Mouse (Mus musculus) G1E (cell line): ENCODE measurements at regions not wholly inside any gene's neighbourhood (a gene's known extent, or its start where the extent isn't known, plus 50 kb on each side); places are given as distances from the start of the nearest gene placed in this dataset.

Experiments
- ATAC-seq: 2 replicates; pipeline ENCODE4 v1.8.0; 2016; ENCODE audit warnings: mild to moderate bottlenecking; ENCODE audit not compliant: insufficient number of reproducible peaks, poor library complexity, low FRiP score, severe bottlenecking; ENCODE audit errors: extremely low read depth
- DNase-seq: peaks from one replicate; pipeline ENCODE4 v3.0.0; 2012; ENCODE audit warnings: low spot score
- H3K27me3 ChIP-seq: 2 replicates; pipeline ENCODE4 v1.6.1; 2012; ENCODE audit warnings: mild to moderate bottlenecking, low read length, inconsistent platforms; ENCODE audit not compliant: insufficient read depth
- H3K36me3 ChIP-seq: replicated peaks from 2 replicates; pipeline ENCODE3; 2012; ENCODE audit warnings: mild to moderate bottlenecking, inconsistent platforms
- H3K4me1 ChIP-seq: 2 replicates; pipeline ENCODE4 v1.6.1; 2012; ENCODE audit warnings: low read depth, low read length, inconsistent platforms, mixed read lengths; ENCODE audit not compliant: insufficient read depth
- H3K4me3 ChIP-seq: 2 replicates; pipeline ENCODE4 v1.5.1; 2012; ENCODE audit warnings: low read depth, mild to moderate bottlenecking, inconsistent platforms, low read length, moderate library complexity, mixed read lengths
- H3K9me3 ChIP-seq: replicated peaks from 2 replicates; pipeline ENCODE4 v1.6.1; 2012; ENCODE audit warnings: inconsistent platforms
- CTCF ChIP-seq: IDR thresholded peaks from 2 replicates; pipeline ENCODE4 v1.5.1; 2012; ENCODE audit warnings: low read depth, low read length, inconsistent platforms, mixed read lengths
- GATA1 ChIP-seq: IDR thresholded peaks from 2 replicates; pipeline ENCODE4 v1.6.1; 2012; ENCODE audit warnings: borderline replicate concordance, low read length, inconsistent platforms, mixed read lengths
- GATA2 ChIP-seq: IDR thresholded peaks from 2 replicates; pipeline ENCODE4 v1.6.1; 2012; ENCODE audit warnings: low read depth, low read length, inconsistent platforms, borderline replicate concordance
- POLR2AphosphoS5 ChIP-seq: IDR thresholded peaks from 2 replicates; pipeline ENCODE4 v1.6.1; 2012; ENCODE audit warnings: low read depth, low read length, inconsistent platforms; ENCODE audit not compliant: insufficient replicate concordance
- TAL1 ChIP-seq: conservative IDR thresholded peaks from 2 replicates; pipeline ENCODE4 v1.6.1; 2012; ENCODE audit warnings: low read depth, low read length, inconsistent platforms, mixed read lengths

GRCm38 (mm10) chr1:157014532-157015497, 75.4 kb upstream of the Ralgps2 start:
- Histone ChIP-seq H3K4me3 (no peak overlapping the region), H3K36me3 (no peaks in the 10 kb centered on the region), H3K9me3 (no peaks in the 10 kb centered on the region), H3K4me1 (peaks cover 9% of the 10 kb centered on the region), H3K27me3 (peaks cover 21% of the 10 kb centered on the region)
- TF ChIP-seq TAL1: no peak
- DNase-seq: no peak
- no peak for ATAC-seq

GRCm38 (mm10) chr1:157013669-157014048, 74.2 kb upstream of the Ralgps2 start:
- Histone ChIP-seq H3K36me3 (no peaks in the 10 kb centered on the region), H3K27me3 (peaks cover 17% of the 10 kb centered on the region), H3K4me3 (no peak overlapping the region), H3K9me3 (no peaks in the 10 kb centered on the region), H3K4me1 (peaks cover 6% of the 10 kb centered on the region)
- DNase-seq (no peak), ATAC-seq (no peak)
- no peak for TF ChIP-seq CTCF
- TF ChIP-seq POLR2AphosphoS5: no peak
- TF ChIP-seq GATA2: no peak
- no peak for TF ChIP-seq GATA1
- no peak for TF ChIP-seq TAL1

- DNase-seq: no peak
- Histone ChIP-seq H3K36me3 (no peaks in the 10 kb centered on the region), H3K4me1 (peaks cover 6% of the 10 kb centered on the region), H3K9me3 (no peaks in the 10 kb centered on the region), H3K27me3 (peaks cover 21% of the 10 kb centered on the region), H3K4me3 (no peak overlapping the region)
- no peak for TF ChIP-seq POLR2AphosphoS5
- no peak for TF ChIP-seq CTCF
- no peak for TF ChIP-seq TAL1
- TF ChIP-seq GATA2: no peak
- no peak for TF ChIP-seq GATA1
- no peak for ATAC-seq
Measured at GRCm38 (mm10) chr1:157012950-157013668, 73.7 kb upstream of the Ralgps2 start.

- Histone ChIP-seq H3K9me3 (no peaks in the 10 kb centered on the region), H3K36me3 (no peaks in the 10 kb centered on the region), H3K4me3 (no peak overlapping the region), H3K4me1 (no peaks in the 10 kb centered on the region), H3K27me3 (peaks cover 24% of the 10 kb centered on the region)
- ATAC-seq (no peak), DNase-seq (no peak)
- TF ChIP-seq CTCF: no peak
- no peak for TF ChIP-seq GATA2
- TF ChIP-seq TAL1: no peak
- TF ChIP-seq POLR2AphosphoS5: no peak
- TF ChIP-seq GATA1: no peak
Measured at GRCm38 (mm10) chr1:157011226-157011625, 71.8 kb upstream of the Ralgps2 start.

GRCm38 (mm10) chr1:157009427-157009826, 70.0 kb upstream of the Ralgps2 start:
- H3K27me3 ChIP-seq: peaks cover 28% of the 10 kb centered on the region
- H3K4me3 ChIP-seq: no peak overlapping the region
- H3K9me3 ChIP-seq: no peaks in the 10 kb centered on the region
- no peaks in the 10 kb centered on the region for H3K36me3 ChIP-seq
- no peaks in the 10 kb centered on the region for H3K4me1 ChIP-seq
- TF ChIP-seq POLR2AphosphoS5 (no peak), GATA2 (no peak), TAL1 (no peak), CTCF (no peak), GATA1 (no peak)
- DNase-seq: no peak
- ATAC-seq: no peak

GRCm38 (mm10) chr1:157007891-157008730, 68.7 kb upstream of the Ralgps2 start:
- no peak for DNase-seq
- ATAC-seq: no peak
- no peak overlapping the region for H3K4me3 ChIP-seq
- H3K27me3 ChIP-seq: peaks cover 25% of the 10 kb centered on the region
- H3K9me3 ChIP-seq: no peaks in the 10 kb centered on the region
- no peaks in the 10 kb centered on the region for H3K4me1 ChIP-seq
- no peaks in the 10 kb centered on the region for H3K36me3 ChIP-seq
- TF ChIP-seq CTCF (no peak), TAL1 (no peak), POLR2AphosphoS5 (no peak), GATA1 (no peak), GATA2 (no peak)
